Mouse (Mus musculus) hindbrain, embryonic 10.5 days (tissue): ENCODE results near the gene Pecr. TPM values are rescaled to one million over a fixed set of nuclear protein-coding genes. Genes with fewer than 3 reads are reported as not detected.

ENCODE experiments used
- DNase-seq: peaks from one replicate; pipeline ENCODE4 v3.0.0-alpha.2; 2017; ENCODE audit warnings: low spot score
- H3K27ac ChIP-seq: fragments of 300-500 bp; sonication (generic); 2 replicates; pipeline ENCODE4 v1.5.1; 2016; ENCODE audit warnings: mild to moderate bottlenecking, moderate library complexity
- H3K27me3 ChIP-seq: fragments of 300-500 bp; sonication (generic); 2 replicates; pipeline ENCODE4 v1.6.1; 2016; ENCODE audit warnings: mild to moderate bottlenecking; ENCODE audit not compliant: poor library complexity, insufficient read depth, severe bottlenecking
- H3K36me3 ChIP-seq: fragments of 300-500 bp; sonication (generic); 2 replicates; pipeline ENCODE4 v1.6.1; 2016; ENCODE audit warnings: mild to moderate bottlenecking, moderate library complexity
- H3K4me1 ChIP-seq: fragments of 300-500 bp; sonication (generic); replicated peaks from 2 replicates; pipeline ENCODE4 v1.6.1; 2016; ENCODE audit warnings: mild to moderate bottlenecking
- H3K4me3 ChIP-seq: fragments of 300-500 bp; sonication (generic); 2 replicates; pipeline ENCODE4 v1.5.1; 2016; ENCODE audit warnings: mild to moderate bottlenecking, moderate library complexity
- H3K9me3 ChIP-seq: fragments of 300-500 bp; sonication (generic); 2 replicates; pipeline ENCODE4 v1.6.1; 2016; ENCODE audit warnings: mild to moderate bottlenecking, moderate library complexity
- WGBS: fragments of 180-500 bp; shearing (Covaris S2); methylation state at CpG from one replicate; pipeline ENCODE4 v1.1.7; 2016; 5-methylcytosine and 5-hydroxymethylcytosine counted together
- polyA plus RNA-seq: library from polyadenylated mRNA; unstranded; fragments of >200 nt; fragmentation: Nextera tagmentation; extraction: Ambion mirVana; gene quantifications from 2 replicates; pipeline ENCODE4 v1.2.1, GENCODE M21; 2016

The Pecr gene
- polyA plus RNA-seq, 1 experiment from 2014 or later: 22.8 TPM

DNA sequence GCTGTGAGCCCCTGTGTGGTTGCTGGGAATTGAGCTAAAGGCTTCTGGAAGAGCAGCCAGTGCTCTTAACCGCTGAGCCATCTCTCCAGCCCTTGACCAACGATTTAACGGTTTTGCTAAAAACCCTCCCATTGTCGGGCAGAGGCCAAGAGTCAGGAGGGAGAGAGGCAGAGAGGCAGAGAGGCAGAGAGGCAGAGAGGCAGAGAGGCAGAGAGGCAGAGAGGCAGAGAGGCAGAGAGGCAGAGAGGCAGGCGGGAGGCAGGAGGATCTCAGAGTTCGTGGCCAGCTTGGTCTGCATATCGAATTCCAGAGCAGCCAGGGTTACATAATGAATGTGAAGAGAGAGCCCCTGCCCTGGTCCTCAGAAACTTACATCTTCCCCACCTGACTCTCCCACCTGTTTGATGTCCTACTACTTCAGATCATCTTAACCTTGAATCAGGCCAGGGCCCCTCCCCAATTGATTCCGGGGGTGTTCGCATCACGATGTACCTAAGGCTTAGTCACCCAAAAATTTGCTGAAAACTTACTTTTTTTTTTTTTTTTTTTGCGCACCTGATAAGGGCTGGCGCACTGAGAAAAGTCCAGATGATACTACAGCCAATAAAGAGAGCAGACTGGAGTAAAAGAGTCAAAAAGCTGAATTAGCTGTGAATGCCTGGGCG is 58.9 kb downstream of the Pecr start:
- H3K4me3 ChIP-seq: peak overlapping the region; percentile 54
- H3K27me3 ChIP-seq: peaks cover 26% of the 10 kb centered on the region
- H3K4me1 ChIP-seq: peaks cover 10% of the 10 kb centered on the region
- DNase-seq: no peak
- H3K27ac ChIP-seq: 0 out of 2 replicates have a peak overlapping the region, but pooled peaks have one; percentile 88
- H3K9me3 ChIP-seq: 0 out of 2 replicates have a peak, but pooled peaks cover 5% of the 10 kb centered on the region
- WGBS: 6% methylated on average over 13 of the region's 13 CpGs
- H3K36me3 ChIP-seq: no peaks in the 10 kb centered on the region

- Histone ChIP-seq H3K27me3 (peaks cover 22% of the 10 kb centered on the region), H3K4me3 (no peak overlapping the region), H3K27ac (no peak overlapping the region), H3K4me1 (peaks cover 5% of the 10 kb centered on the region), H3K9me3 (no peaks in the 10 kb centered on the region), H3K36me3 (no peaks in the 10 kb centered on the region)
- 25% methylated on average over 4 of the region's 4 CpGs for WGBS
- no peak for DNase-seq
Observed at GRCm38 (mm10) chr1:72220008-72220407, 64.1 kb downstream of the Pecr start.

- no peak overlapping the region for H3K4me3 ChIP-seq
- 52% methylated on average over 2 of the region's 2 CpGs for WGBS
- H3K27ac ChIP-seq: no peak overlapping the region
- H3K27me3 ChIP-seq: peaks cover 13% of the 10 kb centered on the region
- no peaks in the 10 kb centered on the region for H3K9me3 ChIP-seq
- H3K36me3 ChIP-seq: no peaks in the 10 kb centered on the region
- no peak for DNase-seq
- H3K4me1 ChIP-seq: 0 out of 2 replicates have a peak, but pooled peaks cover 6% of the 10 kb centered on the region
Observed at GRCm38 (mm10) chr1:72219116-72219515, 65.0 kb downstream of the Pecr start.

- Histone ChIP-seq H3K9me3 (no peaks in the 10 kb centered on the region), H3K4me1 (0 out of 2 replicates have a peak, but pooled peaks cover 6% of the 10 kb centered on the region), H3K36me3 (no peaks in the 10 kb centered on the region), H3K27me3 (peaks cover 8% of the 10 kb centered on the region), H3K27ac (no peak overlapping the region), H3K4me3 (no peak overlapping the region)
- 74% methylated on average over 2 of the region's 2 CpGs for WGBS
- DNase-seq: no peak
Observed at GRCm38 (mm10) chr1:72218626-72219025, 65.5 kb downstream of the Pecr start.

DNA sequence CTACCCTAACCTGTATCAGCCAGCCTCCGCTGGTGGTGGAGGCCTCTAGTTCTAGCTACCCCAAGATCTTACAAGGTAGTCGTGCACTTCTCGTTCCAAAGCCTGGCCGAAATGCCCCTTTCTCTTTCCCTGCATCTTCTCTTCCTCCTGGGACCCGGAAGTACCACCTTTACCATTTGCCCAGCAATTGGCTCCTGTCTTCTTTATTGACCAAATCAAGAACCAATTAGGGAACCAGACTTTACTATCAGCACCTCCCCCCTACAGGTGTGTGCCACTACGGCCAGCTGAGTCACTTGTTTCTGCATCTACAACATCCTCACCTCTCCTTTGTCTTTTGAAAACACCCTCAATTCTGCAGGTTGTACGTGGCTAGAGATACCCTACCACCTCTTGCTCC is 67.4 kb downstream of the Pecr start:
- Histone ChIP-seq H3K4me1 (peaks cover 14% of the 10 kb centered on the region; the same call in 1 of the 2 replicates), H3K27me3 (no peaks in the 10 kb centered on the region), H3K36me3 (no peaks in the 10 kb centered on the region), H3K9me3 (no peaks in the 10 kb centered on the region), H3K4me3 (no peak overlapping the region), H3K27ac (no peak overlapping the region)
- 84% methylated on average over 7 of the region's 7 CpGs for WGBS
- no peak for DNase-seq

GRCm38 (mm10) chr1:72215174-72215573 is 68.9 kb downstream of the Pecr start:
- Histone ChIP-seq H3K27ac (no peak overlapping the region), H3K27me3 (peaks cover 7% of the 10 kb centered on the region), H3K4me1 (peaks cover 27% of the 10 kb centered on the region), H3K36me3 (no peaks in the 10 kb centered on the region), H3K4me3 (no peak overlapping the region), H3K9me3 (no peaks in the 10 kb centered on the region)
- DNase-seq: no peak
- WGBS: 87% methylated on average over 4 of the region's 4 CpGs

- WGBS: 65% methylated on average over 7 of the region's 7 CpGs
- H3K4me3 ChIP-seq: no peak overlapping the region
- peaks cover 7% of the 10 kb centered on the region for H3K27me3 ChIP-seq
- DNase-seq: no peak
- H3K36me3 ChIP-seq: no peaks in the 10 kb centered on the region
- H3K4me1 ChIP-seq: peaks cover 27% of the 10 kb centered on the region
- H3K9me3 ChIP-seq: no peaks in the 10 kb centered on the region
- no peak overlapping the region for H3K27ac ChIP-seq
Observed at GRCm38 (mm10) chr1:72214470-72214961, 69.6 kb downstream of the Pecr start.

DNA sequence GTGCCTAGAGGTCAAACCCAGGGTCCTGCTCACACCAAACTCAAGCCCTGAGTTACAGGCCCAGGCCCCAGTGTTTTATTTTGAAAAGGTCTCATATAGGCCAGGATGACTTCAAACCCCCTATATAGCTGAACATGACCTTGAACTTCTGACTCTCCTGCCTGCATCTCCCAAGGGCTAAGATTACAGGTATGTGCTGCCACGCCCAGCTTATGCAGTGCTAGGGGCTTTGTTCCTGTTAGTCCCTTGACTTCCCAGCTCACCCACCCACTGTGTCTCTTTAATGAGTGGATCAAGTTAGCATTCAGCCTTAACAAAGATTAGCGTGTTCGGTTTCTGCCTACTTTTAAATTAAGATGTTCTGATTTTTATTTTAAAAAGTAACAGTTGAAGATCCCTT is 70.2 kb downstream of the Pecr start:
- Histone ChIP-seq H3K9me3 (no peaks in the 10 kb centered on the region), H3K27me3 (peaks cover 7% of the 10 kb centered on the region), H3K36me3 (no peaks in the 10 kb centered on the region), H3K4me3 (no peak overlapping the region), H3K27ac (no peak overlapping the region), H3K4me1 (peaks cover 25% of the 10 kb centered on the region)
- DNase-seq: no peak
- 89% methylated on average over 3 of the region's 3 CpGs for WGBS

DNA sequence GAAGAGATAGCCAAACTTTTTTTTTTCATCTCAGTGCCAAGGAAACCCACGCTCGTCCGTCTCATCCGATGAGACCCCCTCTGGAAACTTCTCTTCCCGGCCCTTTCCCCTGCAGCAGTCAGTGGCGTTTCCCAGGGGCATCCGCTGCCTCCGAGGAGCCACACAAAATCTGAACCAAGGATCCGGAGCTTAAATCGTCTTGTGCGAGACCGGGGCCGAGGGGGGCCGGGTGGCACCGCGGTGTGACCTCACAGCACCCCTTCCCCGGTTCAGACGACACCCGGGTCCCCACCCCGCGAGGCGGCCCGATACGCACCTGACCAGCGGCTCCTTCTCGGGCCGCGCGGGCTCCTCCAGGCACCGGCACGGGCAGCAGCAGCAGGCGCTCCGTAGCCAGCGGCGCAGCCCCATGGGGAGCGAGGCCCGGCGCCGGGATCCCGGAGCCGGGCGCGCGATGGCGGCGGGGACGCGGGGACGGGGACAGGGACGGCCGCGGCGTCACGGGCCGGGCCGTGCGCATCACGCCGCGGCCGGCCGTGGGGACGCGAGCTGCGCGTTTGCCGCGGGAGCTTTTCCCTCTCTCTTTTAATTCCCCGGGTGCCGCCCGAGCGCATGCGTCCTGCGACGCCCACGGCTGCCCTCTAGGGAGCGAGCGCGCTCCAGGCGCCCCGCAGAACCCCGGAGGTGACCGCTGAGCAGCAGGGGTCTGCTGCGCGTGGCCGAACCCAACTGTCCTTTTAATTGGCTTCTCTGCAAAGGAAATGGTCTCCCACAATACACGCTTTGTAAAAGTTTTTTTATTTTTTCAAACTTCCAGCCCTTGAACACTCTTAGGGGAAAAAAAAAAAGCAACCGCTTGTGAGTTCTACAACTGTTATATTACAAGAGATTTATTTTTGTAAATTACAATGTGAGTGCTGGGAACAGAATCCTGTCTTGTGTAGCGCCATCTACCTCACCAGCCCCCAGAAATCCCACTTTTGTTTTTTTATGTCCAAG is 72.1 kb downstream of the Pecr start, which contains the start of gene Mreg:
Gene Mreg, minus strand, starts transcription at position 607 of the 999 bp plus-strand sequence.
- DNase-seq: peak; percentile 75
- Histone ChIP-seq H3K4me3 (peak within 1 kb of the TSS; percentile 77), H3K36me3 (no peaks in the 10 kb centered on the region), H3K27ac (peak within 1 kb of the TSS; percentile 87), H3K27me3 (peaks cover 7% of the 10 kb centered on the region), H3K4me1 (peaks cover 25% of the 10 kb centered on the region), H3K9me3 (no peaks in the 10 kb centered on the region)
- WGBS: 1% methylated on average over 71 of the region's 89 CpGs

DNA sequence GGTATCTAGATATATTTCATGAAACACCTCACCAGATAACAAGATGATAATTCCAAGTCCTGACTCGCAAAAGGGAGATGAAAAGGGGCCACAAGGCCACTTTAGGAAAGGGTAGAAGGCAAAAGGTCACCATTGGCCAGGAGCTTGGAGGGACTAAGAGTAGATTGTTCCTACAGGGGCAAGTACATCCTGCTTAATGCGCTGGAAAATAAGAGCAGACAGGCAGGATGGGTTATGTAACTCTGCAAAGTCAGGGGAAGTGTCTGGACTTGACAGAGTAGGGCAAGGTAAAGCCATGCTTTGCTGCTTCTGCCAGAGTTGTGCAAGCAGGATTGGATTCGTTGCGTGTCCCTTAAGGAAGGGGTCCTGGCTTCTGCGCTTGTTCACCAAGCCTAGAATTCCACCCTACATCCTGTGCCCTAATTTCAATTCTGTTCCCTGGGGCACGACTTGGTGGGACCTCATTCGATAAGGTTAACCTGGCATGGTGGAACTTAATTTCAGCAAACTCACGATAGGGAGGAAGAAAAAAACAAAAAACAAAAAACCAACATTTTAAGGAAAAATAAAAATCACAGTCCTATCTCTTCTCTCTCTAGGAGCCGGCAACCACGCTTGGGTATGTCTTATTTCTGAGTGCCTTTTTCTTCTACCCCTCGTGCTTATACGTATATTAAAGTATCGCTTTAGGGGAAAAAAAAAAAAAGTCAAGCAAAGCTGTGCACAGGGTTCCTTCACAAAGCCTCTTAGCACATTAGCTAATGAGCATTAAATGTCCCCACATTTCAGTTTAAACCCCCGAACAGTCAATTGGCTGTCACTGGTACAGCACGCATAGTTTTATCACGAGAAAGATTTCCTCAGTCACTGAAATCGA is 73.1 kb downstream of the Pecr start:
- H3K4me3 ChIP-seq: peak overlapping the region; percentile 77
- DNase-seq: no peak
- no peaks in the 10 kb centered on the region for H3K9me3 ChIP-seq
- H3K27me3 ChIP-seq: peaks cover 7% of the 10 kb centered on the region
- no peaks in the 10 kb centered on the region for H3K36me3 ChIP-seq
- peaks cover 25% of the 10 kb centered on the region for H3K4me1 ChIP-seq
- WGBS: 25% methylated on average over 17 of the region's 17 CpGs
- H3K27ac ChIP-seq: no peak overlapping the region
